Mouse (Mus musculus) left cerebral cortex, adult 18-20 months (tissue): ENCODE results near the gene Ppm1j. TPM values are rescaled to one million over a fixed set of nuclear protein-coding genes. Genes with fewer than 3 reads are reported as not detected.
"Not testable (repeated sequence)": the region's sequence is repeated elsewhere in the genome, so short reads cannot be mapped to it uniquely, and the experiment has no call there.

Experiments used
- DNase-seq, 2 experiments: peaks; one replicate each; pipeline ENCODE4 v3.0.0; 2021 to 2022; ENCODE audit warnings: low spot score in 2 of 2, mixed read lengths in 1 of 2
- long read RNA-seq, 2 experiments: library from polyadenylated mRNA; stranded (forward); transcript quantifications; one replicate each; pipeline ENCODE4 v2.0.0; 2021
- total RNA-seq, 2 experiments: library from RNA; stranded (reverse); gene quantifications; 2 replicates each; pipeline ENCODE4 v1.2.3; 2021

The Ppm1j gene
- total RNA-seq, result 1 to 10 TPM in 1 of 2 experiments, under 1 TPM in 1; 0.70 to 1.4 TPM
- long read RNA-seq, experiment 1, partial matches to known transcripts, result 1 of 2 reads
- long read RNA-seq, experiment 1, other reads (novel, unspliced or antisense), result 1 of 2 reads
- long read RNA-seq, experiment 2, result 0 reads

GRCm38 (mm10) chr3:104780561-104781420 is at the start of gene Ppm1j:
Ppm1j (plus strand) TSS chr3:104781056.
- no peak for DNase-seq

GRCm38 (mm10) chr3:104732907-104733306 is 47.9 kb upstream of the Ppm1j start:
- DNase-seq, result no peak

GRCm38 (mm10) chr3:104734654-104735053 is 46.2 kb upstream of the Ppm1j start:
- no peak for DNase-seq

- DNase-seq, result no peak
These were observed 38.9 kb upstream of the Ppm1j start for GRCm38 (mm10) chr3:104741954-104742353.

GRCm38 (mm10) chr3:104743161-104743560 is 37.7 kb upstream of the Ppm1j start:
- no peak for DNase-seq

GRCm38 (mm10) chr3:104743864-104744263 is 37.0 kb upstream of the Ppm1j start:
- no peak for DNase-seq

- not testable (repeated sequence) for DNase-seq
These were observed 28.0 kb upstream of the Ppm1j start for GRCm38 (mm10) chr3:104752845-104753244.

GRCm38 (mm10) chr3:104758406-104758805 is 22.4 kb upstream of the Ppm1j start:
- DNase-seq, result peak; percentile 56 to 65

GRCm38 (mm10) chr3:104758869-104759268 is 22.0 kb upstream of the Ppm1j start:
- DNase-seq, result no peak

- DNase-seq, result not testable (repeated sequence)
These were observed 18.6 kb upstream of the Ppm1j start for GRCm38 (mm10) chr3:104762103-104762863.

GRCm38 (mm10) chr3:104765021-104765420 is 15.8 kb upstream of the Ppm1j start:
- DNase-seq, result no peak

GRCm38 (mm10) chr3:104767141-104767540 is 13.7 kb upstream of the Ppm1j start:
- DNase-seq, result no peak

- no peak for DNase-seq
These were observed 13.1 kb upstream of the Ppm1j start for GRCm38 (mm10) chr3:104767716-104768115.

GRCm38 (mm10) chr3:104769135-104769534 is 11.7 kb upstream of the Ppm1j start:
- no peak for DNase-seq

GRCm38 (mm10) chr3:104770035-104770434 is 10.8 kb upstream of the Ppm1j start:
- DNase-seq, result peak; percentile 56 to 58

- DNase-seq, result no peak
These were observed 9.9 kb upstream of the Ppm1j start for GRCm38 (mm10) chr3:104770918-104771317.

GRCm38 (mm10) chr3:104771460-104771859 is 9.4 kb upstream of the Ppm1j start:
- DNase-seq, result no peak

GRCm38 (mm10) chr3:104773301-104773700 is 7.6 kb upstream of the Ppm1j start:
- no peak for DNase-seq

- no peak for DNase-seq
These were observed 3.5 kb upstream of the Ppm1j start for GRCm38 (mm10) chr3:104777342-104777741.

- DNase-seq, result peak; percentile 48 to 57
These were observed 907 bp upstream of the Ppm1j start for GRCm38 (mm10) chr3:104779949-104780348.

- DNase-seq, result no peak
These were observed 631 bp downstream of the Ppm1j start, which contains the start of gene Fam19a3 for GRCm38 (mm10) chr3:104781471-104781903. Fam19a3 (minus strand) TSS chr3:104781840.
